Mouse (Mus musculus): ENCODE data around the gene Myo1e. TPM values are rescaled to one million over a fixed set of nuclear protein-coding genes. Genes with fewer than 3 reads are reported as not detected.

Gene Myo1e
- polyA plus RNA-seq, 1 experiment from 2014 or later: 5.9 TPM

DNA sequence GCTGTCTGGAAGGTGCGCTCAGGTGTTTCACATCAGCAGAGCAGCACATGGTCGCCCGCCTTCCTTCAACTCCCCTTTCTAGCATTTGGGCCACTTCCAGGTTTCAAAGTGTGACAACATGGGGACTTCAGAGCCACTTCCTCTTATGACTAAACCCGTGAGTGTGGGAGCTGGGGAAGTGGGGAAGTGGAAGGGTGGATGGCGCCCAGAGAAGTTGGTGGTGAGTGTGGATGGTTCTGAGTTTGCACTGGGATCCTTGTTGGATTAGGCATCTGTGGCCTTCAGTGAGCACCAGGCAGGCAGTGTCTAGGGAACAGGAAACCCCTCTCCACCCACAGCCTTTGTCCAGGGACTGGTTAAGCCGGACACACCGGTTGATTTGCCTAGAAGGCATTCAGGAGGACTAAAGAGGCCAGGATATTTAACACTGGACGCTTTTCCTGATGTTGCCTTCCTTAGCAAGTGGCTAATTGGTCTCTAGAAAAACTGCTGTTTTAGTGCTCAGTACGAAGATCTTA is 53.2 kb downstream of the Myo1e start:
- no peak for ATAC-seq (replicated peaks)
- WGBS: 47% methylated on average over 9 of the region's 9 CpGs
- no peak overlapping the region for H3K4me2 ChIP-seq (replicated peaks)
- H3K9me3 ChIP-seq: no peaks in the 10 kb centered on the region
- H3K9ac ChIP-seq (replicated peaks): no peak overlapping the region
- H3K4me1 ChIP-seq: peaks cover 8% of the 10 kb centered on the region
- no peaks in the 10 kb centered on the region for H3K36me3 ChIP-seq
- no peaks in the 10 kb centered on the region for H3K27me3 ChIP-seq
- no peak overlapping the region for H3K27ac ChIP-seq (replicated peaks)
- H3K4me3 ChIP-seq: no peak overlapping the region

DNA sequence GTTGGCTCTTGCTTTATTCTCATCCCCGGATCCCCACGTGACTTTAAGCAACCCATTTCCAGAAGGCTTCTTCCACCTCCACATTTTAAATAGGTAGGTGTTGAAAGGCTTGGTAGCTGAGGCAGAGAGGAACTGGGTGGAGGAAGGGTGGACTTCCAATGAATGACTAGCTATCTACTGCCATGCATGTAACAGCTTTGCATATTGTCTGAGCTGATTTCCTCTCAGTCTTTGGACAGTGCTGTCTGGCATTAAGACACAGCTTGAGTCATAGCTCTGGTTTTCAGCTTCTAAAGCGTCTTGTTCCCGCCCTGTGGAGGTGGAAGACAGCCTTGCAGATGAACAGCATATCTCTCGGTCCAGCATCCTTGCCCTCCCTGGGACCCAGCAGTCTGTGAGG is 54.5 kb downstream of the Myo1e start:
- Histone ChIP-seq H3K9me3 (no peaks in the 10 kb centered on the region), H3K36me3 (no peaks in the 10 kb centered on the region), H3K4me2 (replicated peaks) (no peak overlapping the region), H3K27ac (replicated peaks) (no peak overlapping the region), H3K27me3 (no peaks in the 10 kb centered on the region), H3K4me1 (peaks cover 8% of the 10 kb centered on the region), H3K9ac (replicated peaks) (no peak overlapping the region), H3K4me3 (no peak overlapping the region)
- ATAC-seq (replicated peaks): no peak
- WGBS: 87% methylated on average over 5 of the region's 5 CpGs

DNA sequence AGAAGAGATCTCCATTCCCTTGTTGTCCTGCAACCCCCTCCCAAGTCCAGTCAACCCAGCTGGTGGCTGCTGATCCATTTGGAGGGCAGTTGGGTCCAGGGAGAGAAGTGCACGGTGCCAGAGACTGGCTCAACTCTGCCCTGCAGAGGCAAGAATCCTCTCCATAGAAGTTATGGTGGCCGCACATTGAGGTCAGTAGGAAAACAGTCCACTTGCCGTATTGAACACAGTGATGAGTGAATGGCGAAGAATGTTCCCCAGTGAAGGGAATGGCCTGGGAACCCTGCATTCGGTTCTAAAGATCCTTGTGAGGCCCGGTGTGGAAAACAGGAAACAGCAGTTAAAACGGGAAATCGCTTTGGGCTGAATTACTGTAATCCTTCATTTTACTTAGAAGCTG is 56.0 kb downstream of the Myo1e start:
- no peak for ATAC-seq (replicated peaks)
- H3K27ac ChIP-seq (replicated peaks): no peak overlapping the region
- WGBS: 55% methylated on average over 8 of the region's 8 CpGs
- no peak overlapping the region for H3K4me3 ChIP-seq
- no peaks in the 10 kb centered on the region for H3K9me3 ChIP-seq
- no peaks in the 10 kb centered on the region for H3K27me3 ChIP-seq
- no peak overlapping the region for H3K4me2 ChIP-seq (replicated peaks)
- H3K36me3 ChIP-seq: no peaks in the 10 kb centered on the region
- H3K4me1 ChIP-seq: peaks cover 8% of the 10 kb centered on the region
- no peak overlapping the region for H3K9ac ChIP-seq (replicated peaks)

DNA sequence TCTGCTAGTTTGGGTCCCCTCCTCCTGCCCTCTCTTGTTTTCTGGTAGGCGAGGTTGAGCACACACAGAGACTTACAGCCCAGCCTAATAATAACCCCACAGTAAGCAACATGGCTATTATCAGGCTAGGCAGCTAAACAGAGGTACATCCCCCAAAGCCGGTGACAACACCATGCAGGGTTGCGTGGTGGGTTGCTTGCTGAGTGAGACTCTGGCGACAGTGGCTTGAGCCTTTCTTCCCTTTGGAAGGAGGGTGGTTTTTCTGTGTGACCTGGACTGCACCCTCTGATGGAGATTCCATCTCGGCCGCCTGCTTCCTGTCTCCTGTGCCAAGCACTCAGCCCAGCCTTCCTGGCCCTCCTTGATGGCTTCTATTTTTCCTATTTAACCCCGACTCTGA is 56.6 kb downstream of the Myo1e start:
- Histone ChIP-seq H3K9ac (replicated peaks) (no peak overlapping the region), H3K9me3 (no peaks in the 10 kb centered on the region), H3K27me3 (no peaks in the 10 kb centered on the region), H3K4me2 (replicated peaks) (no peak overlapping the region), H3K27ac (replicated peaks) (no peak overlapping the region), H3K4me1 (peaks cover 8% of the 10 kb centered on the region), H3K4me3 (no peak overlapping the region), H3K36me3 (no peaks in the 10 kb centered on the region)
- ATAC-seq (replicated peaks): no peak
- 42% methylated on average over 7 of the region's 7 CpGs for WGBS

DNA sequence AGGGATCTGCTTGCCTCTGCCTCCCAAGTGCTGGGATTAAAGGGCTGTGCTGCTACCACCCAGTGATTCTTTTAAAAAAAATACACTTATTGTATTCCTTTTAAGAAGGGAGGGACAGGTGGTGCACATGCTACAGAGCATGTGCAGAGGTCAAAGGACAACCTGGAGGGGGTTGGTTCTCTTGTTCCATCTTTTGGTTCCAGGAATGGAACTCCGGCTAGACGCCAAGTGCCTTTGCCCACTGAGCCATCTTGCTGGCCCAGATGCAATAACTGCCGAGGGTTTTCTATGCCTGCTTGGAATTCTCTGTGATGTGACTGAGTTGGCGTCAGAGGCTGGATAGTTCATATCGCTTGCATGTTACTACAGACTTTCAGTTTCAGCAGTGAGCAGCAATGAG is 58.4 kb downstream of the Myo1e start:
- no peak overlapping the region for H3K9ac ChIP-seq (replicated peaks)
- no peak overlapping the region for H3K4me3 ChIP-seq
- H3K4me1 ChIP-seq: peaks cover 15% of the 10 kb centered on the region
- H3K27ac ChIP-seq (replicated peaks): no peak overlapping the region
- no peaks in the 10 kb centered on the region for H3K9me3 ChIP-seq
- no peak for ATAC-seq (replicated peaks)
- no peaks in the 10 kb centered on the region for H3K27me3 ChIP-seq
- H3K36me3 ChIP-seq: no peaks in the 10 kb centered on the region
- WGBS: 85% methylated on average over 5 of the region's 5 CpGs
- no peak overlapping the region for H3K4me2 ChIP-seq (replicated peaks)

DNA sequence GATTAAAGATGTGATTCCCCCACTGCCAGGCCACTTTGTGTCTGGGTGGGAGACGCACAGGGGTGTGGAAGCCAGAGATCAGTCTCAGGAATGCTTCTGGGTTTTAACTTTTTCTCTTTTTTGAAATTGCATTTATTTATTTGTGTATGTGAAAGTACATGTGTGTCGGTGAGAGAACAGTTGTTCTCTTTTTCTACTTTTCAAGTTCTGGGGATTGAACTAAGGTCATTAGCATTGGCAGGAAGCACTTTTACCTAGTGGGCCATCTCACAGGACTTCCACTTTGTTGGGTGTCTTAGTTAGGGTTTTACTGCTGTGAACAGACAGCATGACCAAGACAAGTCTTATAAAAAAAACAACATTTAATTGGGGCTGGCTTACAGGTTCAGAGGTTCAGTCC is 59.0 kb downstream of the Myo1e start:
- peaks cover 17% of the 10 kb centered on the region for H3K4me1 ChIP-seq
- WGBS: 94% methylated on average over 2 of the region's 2 CpGs
- ATAC-seq (replicated peaks): no peak

DNA sequence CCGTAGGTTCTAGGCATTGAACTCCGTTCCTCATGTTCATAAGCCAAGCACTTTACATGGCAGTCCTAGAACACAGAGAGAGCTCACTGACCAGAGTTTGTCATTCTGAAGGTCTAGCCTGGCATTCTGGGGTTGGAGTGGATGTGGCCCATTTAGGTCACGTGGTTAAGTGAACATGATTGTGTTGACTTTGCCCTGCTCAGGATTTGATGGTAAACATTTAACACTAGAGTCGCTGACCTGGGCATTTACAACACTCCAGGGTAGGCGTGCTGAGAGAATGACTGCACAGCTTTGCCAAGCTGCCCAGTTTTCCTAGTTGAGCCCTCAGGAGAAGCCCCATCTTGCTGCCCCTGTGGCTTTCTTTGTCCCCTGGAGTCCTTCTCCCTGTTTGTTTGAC is 60.0 kb downstream of the Myo1e start:
- 89% methylated on average over 5 of the region's 5 CpGs for WGBS
- Histone ChIP-seq H3K27me3 (no peaks in the 10 kb centered on the region), H3K36me3 (no peaks in the 10 kb centered on the region), H3K4me3 (no peak overlapping the region), H3K27ac (replicated peaks) (no peak overlapping the region), H3K9ac (replicated peaks) (no peak overlapping the region), H3K4me1 (peaks cover 18% of the 10 kb centered on the region), H3K4me2 (replicated peaks) (no peak overlapping the region), H3K9me3 (no peaks in the 10 kb centered on the region)
- no peak for ATAC-seq (replicated peaks)

More for the DNA sequence above, 59.0 kb downstream of the Myo1e start:
- no peak overlapping the region for H3K9ac ChIP-seq (replicated peaks)
- no peak overlapping the region for H3K4me3 ChIP-seq
- H3K36me3 ChIP-seq: no peaks in the 10 kb centered on the region
- no peak overlapping the region for H3K27ac ChIP-seq (replicated peaks)
- H3K4me2 ChIP-seq (replicated peaks): no peak overlapping the region
- no peaks in the 10 kb centered on the region for H3K9me3 ChIP-seq
- no peaks in the 10 kb centered on the region for H3K27me3 ChIP-seq

DNA sequence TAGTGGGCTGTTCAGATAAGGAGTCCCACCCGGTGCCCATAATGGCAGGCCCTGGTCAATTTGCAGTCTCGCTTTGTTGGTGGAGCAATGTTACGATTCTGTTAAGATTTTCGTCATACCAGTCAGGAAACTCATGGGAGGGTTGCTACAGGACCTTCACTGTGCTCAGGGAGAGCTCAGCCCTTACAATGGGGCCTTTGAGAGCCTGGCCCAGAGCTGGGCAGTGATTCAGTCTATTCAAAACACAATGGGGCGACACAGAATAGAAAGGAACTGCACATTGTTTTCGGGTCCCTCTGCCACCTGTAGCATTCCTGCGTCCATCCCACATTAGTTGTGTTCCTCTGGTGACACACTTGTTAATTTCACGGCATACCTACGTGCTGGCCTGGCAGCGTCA is 62.2 kb downstream of the Myo1e start:
- Histone ChIP-seq H3K4me1 (peaks cover 10% of the 10 kb centered on the region; the same call in 1 of the 2 replicates), H3K27ac (replicated peaks) (0 out of 2 replicates have a peak overlapping the region, but pooled peaks have one; percentile 5), H3K9me3 (no peaks in the 10 kb centered on the region), H3K9ac (replicated peaks) (no peak overlapping the region), H3K4me2 (replicated peaks) (no peak overlapping the region), H3K36me3 (no peaks in the 10 kb centered on the region), H3K4me3 (no peak overlapping the region), H3K27me3 (no peaks in the 10 kb centered on the region)
- WGBS: 16% methylated on average over 10 of the region's 10 CpGs
- no peak for ATAC-seq (replicated peaks)

DNA sequence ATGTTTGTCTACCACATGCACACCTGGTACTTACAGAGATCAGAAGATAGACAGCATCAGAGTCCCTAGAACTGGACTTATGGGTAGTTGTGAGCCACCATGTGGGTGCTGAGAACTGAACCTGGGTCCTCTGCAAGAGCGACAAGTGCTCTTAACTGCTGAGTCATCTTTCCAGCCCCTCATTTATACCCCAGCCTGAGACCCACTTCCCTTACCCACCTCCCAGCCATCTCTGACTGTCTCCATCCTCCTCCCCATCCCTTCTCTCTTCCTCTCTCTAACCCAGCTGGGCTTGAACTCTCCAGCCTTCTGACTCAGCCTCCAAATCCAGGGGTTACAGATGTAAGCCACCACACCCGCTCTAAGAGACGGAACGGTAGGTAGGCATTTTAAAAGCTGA is 63.3 kb downstream of the Myo1e start:
- H3K4me1 ChIP-seq: peaks cover 10% of the 10 kb centered on the region; the same call in 1 of the 2 replicates
- no peak overlapping the region for H3K27ac ChIP-seq (replicated peaks)
- H3K9me3 ChIP-seq: no peaks in the 10 kb centered on the region
- H3K9ac ChIP-seq (replicated peaks): no peak overlapping the region
- no peak for ATAC-seq (replicated peaks)
- no peak overlapping the region for H3K4me2 ChIP-seq (replicated peaks)
- H3K36me3 ChIP-seq: no peaks in the 10 kb centered on the region
- no peak overlapping the region for H3K4me3 ChIP-seq
- no peaks in the 10 kb centered on the region for H3K27me3 ChIP-seq
- WGBS: 84% methylated on average over 4 of the region's 4 CpGs

DNA sequence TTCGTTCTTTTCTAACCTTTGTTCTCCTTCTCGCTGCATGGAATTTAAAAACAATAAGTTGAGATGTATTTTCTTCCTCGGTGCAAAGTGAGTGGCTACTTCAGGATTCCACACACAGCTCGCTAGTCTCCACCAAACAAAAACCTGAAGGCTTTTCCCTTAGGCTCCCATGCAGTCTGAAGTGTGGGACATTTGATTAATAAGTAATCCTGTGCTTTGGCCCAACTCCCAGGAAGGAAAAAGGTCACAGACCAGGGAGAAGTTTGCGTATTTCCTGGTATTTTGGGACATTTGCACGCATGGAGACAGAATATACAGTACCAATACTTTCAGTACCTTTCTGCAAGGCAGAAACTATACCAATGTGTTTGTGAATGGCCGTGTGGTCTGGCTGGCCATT is 64.0 kb downstream of the Myo1e start:
- no peaks in the 10 kb centered on the region for H3K36me3 ChIP-seq
- peaks cover 10% of the 10 kb centered on the region; the same call in 1 of the 2 replicates for H3K4me1 ChIP-seq
- no peak for ATAC-seq (replicated peaks)
- H3K27ac ChIP-seq (replicated peaks): no peak overlapping the region
- no peak overlapping the region for H3K4me3 ChIP-seq
- no peak overlapping the region for H3K4me2 ChIP-seq (replicated peaks)
- H3K9me3 ChIP-seq: no peaks in the 10 kb centered on the region
- no peak overlapping the region for H3K9ac ChIP-seq (replicated peaks)
- no peaks in the 10 kb centered on the region for H3K27me3 ChIP-seq
- WGBS: 50% methylated on average over 7 of the region's 7 CpGs

DNA sequence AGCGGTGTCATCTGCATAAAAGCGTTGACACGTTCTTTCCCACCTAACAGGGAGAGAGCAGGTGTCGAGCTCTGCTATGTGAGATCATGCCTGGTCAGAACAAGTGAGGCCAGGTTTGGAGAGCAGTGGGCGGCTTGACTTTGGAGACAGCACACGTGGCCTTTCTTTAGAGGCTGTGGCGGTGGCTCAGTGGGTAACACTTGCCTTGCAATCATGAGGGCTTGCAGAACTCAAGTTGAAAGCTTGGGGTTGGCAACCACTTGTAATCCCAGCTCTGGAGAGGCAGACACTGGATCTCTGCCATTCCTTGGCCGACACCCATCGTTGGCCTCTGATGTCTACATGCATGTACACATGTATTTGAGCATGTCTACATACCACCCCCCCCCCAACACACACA is 64.5 kb downstream of the Myo1e start:
- H3K9ac ChIP-seq (replicated peaks): no peak overlapping the region
- 92% methylated on average over 9 of the region's 9 CpGs for WGBS
- no peaks in the 10 kb centered on the region for H3K9me3 ChIP-seq
- no peak overlapping the region for H3K4me2 ChIP-seq (replicated peaks)
- H3K36me3 ChIP-seq: no peaks in the 10 kb centered on the region
- peaks cover 10% of the 10 kb centered on the region; the same call in 1 of the 2 replicates for H3K4me1 ChIP-seq
- H3K27ac ChIP-seq (replicated peaks): no peak overlapping the region
- no peak for ATAC-seq (replicated peaks)
- H3K4me3 ChIP-seq: no peak overlapping the region
- H3K27me3 ChIP-seq: no peaks in the 10 kb centered on the region

DNA sequence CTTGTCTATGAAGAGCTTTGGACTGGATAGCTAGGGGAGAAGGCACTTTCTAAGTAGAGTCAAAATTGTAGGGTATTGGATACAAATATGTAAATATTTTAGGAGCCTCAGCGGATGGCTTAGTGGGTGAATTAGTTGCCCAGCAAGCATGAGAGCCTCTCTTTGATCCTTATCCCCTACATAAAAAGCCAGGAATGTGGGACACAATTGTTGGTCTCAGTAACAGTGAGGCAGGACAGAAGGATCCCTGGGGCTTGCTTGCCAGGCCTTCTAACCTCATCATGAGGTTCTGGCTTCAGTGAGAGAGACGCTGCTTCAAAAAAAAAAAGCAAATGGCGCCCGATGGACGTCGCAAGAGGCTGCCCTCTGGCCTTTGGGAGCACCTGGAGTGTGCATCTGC is 66.9 kb downstream of the Myo1e start:
- WGBS: 89% methylated on average over 6 of the region's 6 CpGs
- no peak overlapping the region for H3K9ac ChIP-seq (replicated peaks)

DNA sequence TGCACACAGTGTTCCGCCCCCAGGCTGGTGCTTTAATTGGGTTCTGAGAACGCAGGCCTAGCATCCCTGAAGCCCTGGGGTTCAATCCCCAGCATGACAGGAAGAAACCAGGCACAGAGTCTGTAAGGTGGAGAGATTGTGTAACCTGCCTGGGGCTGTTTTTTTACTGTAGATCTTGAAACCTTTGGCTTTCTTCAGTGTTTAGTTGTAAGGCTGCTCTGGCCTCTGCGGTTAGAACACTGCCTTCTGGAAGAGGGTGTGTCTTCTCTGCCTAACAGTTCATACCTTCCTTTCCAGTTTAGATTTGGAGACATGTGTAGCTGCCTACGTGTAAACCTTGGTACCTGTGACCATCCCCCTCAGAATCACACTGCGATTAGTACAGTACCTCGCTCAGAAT is 67.3 kb downstream of the Myo1e start:
- no peak for ATAC-seq (replicated peaks)
- no peak overlapping the region for H3K4me2 ChIP-seq (replicated peaks)
- H3K4me1 ChIP-seq: peaks cover 5% of the 10 kb centered on the region; the same call in 1 of the 2 replicates
- no peak overlapping the region for H3K4me3 ChIP-seq
- WGBS: 95% methylated on average over 6 of the region's 6 CpGs
- no peak overlapping the region for H3K27ac ChIP-seq (replicated peaks)
- no peaks in the 10 kb centered on the region for H3K9me3 ChIP-seq
- H3K9ac ChIP-seq (replicated peaks): no peak overlapping the region
- H3K36me3 ChIP-seq: no peaks in the 10 kb centered on the region
- H3K27me3 ChIP-seq: no peaks in the 10 kb centered on the region

More for the DNA sequence above, 66.9 kb downstream of the Myo1e start:
- no peak for ATAC-seq (replicated peaks)
- Histone ChIP-seq H3K27ac (replicated peaks) (no peak overlapping the region), H3K4me2 (replicated peaks) (no peak overlapping the region), H3K27me3 (no peaks in the 10 kb centered on the region), H3K36me3 (no peaks in the 10 kb centered on the region), H3K4me3 (no peak overlapping the region), H3K4me1 (peaks cover 9% of the 10 kb centered on the region; the same call in 1 of the 2 replicates), H3K9me3 (no peaks in the 10 kb centered on the region)
